Mouse (Mus musculus) liver, postnatal 0 days (tissue): ENCODE measurements around the gene Ubr2. TPM values are rescaled to one million over a fixed set of nuclear protein-coding genes. Genes with fewer than 3 reads are reported as not detected.
A peak's percentile ranks its signal among the peaks of the same experiment; 100 is the strongest.

Experiments
- ATAC-seq: fragments of 200-750 bp; cut with Nextera tagmentation; 2 replicates; pipeline ENCODE4 v1.8.0; 2017; ENCODE audit warnings: mild to moderate bottlenecking, moderate library complexity
- DNase-seq: peaks from one replicate; pipeline ENCODE4 v3.0.0-alpha.2; 2016
- H3K27ac ChIP-seq: fragments of 300-500 bp; sonication (generic); 2 replicates; pipeline ENCODE4 v1.5.1; 2014; ENCODE audit warnings: antibody characterized with exemption, moderate library complexity, mild to moderate bottlenecking, low read depth
- H3K27me3 ChIP-seq: fragments of 300-500 bp; sonication (generic); 2 replicates; pipeline ENCODE4 v1.6.1; 2014; ENCODE audit warnings: low read length, control low read depth, mixed read lengths; ENCODE audit not compliant: insufficient read depth
- H3K36me3 ChIP-seq: fragments of 300-500 bp; sonication (generic); replicated peaks from 2 replicates; pipeline ENCODE4 v1.6.1; 2014; ENCODE audit warnings: mild to moderate bottlenecking, control low read depth, low read length, moderate library complexity, mixed read lengths; ENCODE audit not compliant: insufficient read depth
- H3K4me1 ChIP-seq: fragments of 300-500 bp; sonication (generic); 2 replicates; pipeline ENCODE4 v1.6.1; 2014; ENCODE audit warnings: antibody characterized with exemption, mild to moderate bottlenecking, control low read depth; ENCODE audit not compliant: insufficient read depth
- H3K4me2 ChIP-seq: fragments of 300-500 bp; sonication (generic); 2 replicates; pipeline ENCODE4 v1.6.1; 2014; ENCODE audit warnings: low read depth, mild to moderate bottlenecking, low read length, moderate library complexity, mixed read lengths
- H3K4me3 ChIP-seq: fragments of 300-500 bp; sonication (generic); 2 replicates; pipeline ENCODE4 v1.5.1; 2014; ENCODE audit warnings: low read depth, low read length
- H3K9ac ChIP-seq: fragments of 300-500 bp; sonication (generic); replicated peaks from 2 replicates; pipeline ENCODE4 v1.6.1; 2014; ENCODE audit warnings: mild to moderate bottlenecking, moderate library complexity
- H3K9me3 ChIP-seq: fragments of 300-500 bp; sonication (generic); 2 replicates; pipeline ENCODE4 v1.6.1; 2016; ENCODE audit warnings: mild to moderate bottlenecking, control low read depth, low read length, mixed read lengths
- CTCF ChIP-seq: sonication (generic); IDR thresholded peaks from 2 replicates; pipeline ENCODE4 v1.5.1; 2016; ENCODE audit warnings: antibody characterized with exemption, low read depth
- EP300 ChIP-seq: IDR thresholded peaks from 2 replicates; pipeline ENCODE4 v1.6.1; 2016; ENCODE audit warnings: antibody characterized with exemption, low read depth, mild to moderate bottlenecking
- WGBS: fragments of 180-500 bp; shearing (Covaris S2); extraction: QIAGEN DNeasy Blood & Tissue Kit; methylation state at CpG from one replicate; pipeline ENCODE4 v1.1.7; 2014; ENCODE audit not compliant: insufficient replicate concordance; 5-methylcytosine and 5-hydroxymethylcytosine counted together
- polyA plus RNA-seq: library from polyadenylated mRNA; unstranded; fragments of >200 nt; fragmentation: Nextera tagmentation; extraction: Ambion mirVana; gene quantifications from 2 replicates; pipeline ENCODE4 v1.2.1, GENCODE M21; 2015

Ubr2 gene
- polyA plus RNA-seq, 1 experiment from 2014 or later: 6.6 TPM

- H3K4me2 ChIP-seq: no peak overlapping the region
- no peak overlapping the region for H3K4me3 ChIP-seq
- no peaks in the 10 kb centered on the region for H3K4me1 ChIP-seq
- no peaks in the 10 kb centered on the region for H3K36me3 ChIP-seq
- WGBS: 43% methylated on average over 1 of the region's 1 CpGs
- no peak overlapping the region for H3K27ac ChIP-seq
- TF ChIP-seq CTCF (no peak), EP300 (no peak)
- H3K9me3 ChIP-seq: no peaks in the 10 kb centered on the region
- no peak overlapping the region for H3K9ac ChIP-seq
- DNase-seq (no peak), ATAC-seq (no peak)
- no peaks in the 10 kb centered on the region for H3K27me3 ChIP-seq
Measured at GRCm38 (mm10) chr17:47023369-47023768, 13.0 kb upstream of the Ubr2 start.

- Histone ChIP-seq H3K27ac (no peak overlapping the region), H3K36me3 (no peaks in the 10 kb centered on the region), H3K4me3 (no peak overlapping the region), H3K9ac (no peak overlapping the region), H3K27me3 (no peaks in the 10 kb centered on the region), H3K4me1 (peaks cover 10% of the 10 kb centered on the region), H3K9me3 (no peaks in the 10 kb centered on the region), H3K4me2 (no peak overlapping the region)
- ATAC-seq (no peak), DNase-seq (no peak)
- TF ChIP-seq EP300: no peak
- no peak for TF ChIP-seq CTCF
- 42% methylated on average over 11 of the region's 11 CpGs for WGBS
Measured at GRCm38 (mm10) chr17:47012896-47013295, 2.5 kb upstream of the Ubr2 start.

DNA sequence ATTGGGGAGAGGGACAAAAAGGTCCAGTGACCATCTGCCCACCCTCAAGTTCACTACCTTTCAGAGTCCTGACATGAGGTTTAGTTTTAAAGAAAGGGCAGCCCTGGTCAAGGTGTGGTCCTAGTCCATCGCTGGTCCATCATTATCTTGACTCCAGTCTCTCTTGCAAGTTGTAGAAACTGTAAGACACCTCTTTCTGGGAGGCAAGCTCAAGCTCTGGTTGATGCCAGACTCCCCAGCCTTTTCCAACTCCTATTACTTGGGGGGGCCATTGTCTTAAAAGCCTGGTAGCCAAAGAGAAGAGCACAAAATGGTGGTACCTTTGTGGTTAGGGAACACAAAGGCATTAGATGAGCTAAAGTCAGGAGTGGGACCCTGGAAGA, 1.3 kb upstream of the Ubr2 start:
- TF ChIP-seq CTCF (no peak), EP300 (no peak)
- Histone ChIP-seq H3K9ac (no peak overlapping the region), H3K36me3 (peaks cover 7% of the 10 kb centered on the region), H3K27me3 (no peaks in the 10 kb centered on the region), H3K27ac (no peak overlapping the region), H3K9me3 (no peaks in the 10 kb centered on the region), H3K4me2 (peak overlapping the region; percentile 75; the same call in 1 of the 2 replicates), H3K4me3 (no peak overlapping the region), H3K4me1 (peaks cover 12% of the 10 kb centered on the region)
- ATAC-seq: no peak
- 93% methylated on average over 1 of the region's 1 CpGs for WGBS
- no peak for DNase-seq

DNA sequence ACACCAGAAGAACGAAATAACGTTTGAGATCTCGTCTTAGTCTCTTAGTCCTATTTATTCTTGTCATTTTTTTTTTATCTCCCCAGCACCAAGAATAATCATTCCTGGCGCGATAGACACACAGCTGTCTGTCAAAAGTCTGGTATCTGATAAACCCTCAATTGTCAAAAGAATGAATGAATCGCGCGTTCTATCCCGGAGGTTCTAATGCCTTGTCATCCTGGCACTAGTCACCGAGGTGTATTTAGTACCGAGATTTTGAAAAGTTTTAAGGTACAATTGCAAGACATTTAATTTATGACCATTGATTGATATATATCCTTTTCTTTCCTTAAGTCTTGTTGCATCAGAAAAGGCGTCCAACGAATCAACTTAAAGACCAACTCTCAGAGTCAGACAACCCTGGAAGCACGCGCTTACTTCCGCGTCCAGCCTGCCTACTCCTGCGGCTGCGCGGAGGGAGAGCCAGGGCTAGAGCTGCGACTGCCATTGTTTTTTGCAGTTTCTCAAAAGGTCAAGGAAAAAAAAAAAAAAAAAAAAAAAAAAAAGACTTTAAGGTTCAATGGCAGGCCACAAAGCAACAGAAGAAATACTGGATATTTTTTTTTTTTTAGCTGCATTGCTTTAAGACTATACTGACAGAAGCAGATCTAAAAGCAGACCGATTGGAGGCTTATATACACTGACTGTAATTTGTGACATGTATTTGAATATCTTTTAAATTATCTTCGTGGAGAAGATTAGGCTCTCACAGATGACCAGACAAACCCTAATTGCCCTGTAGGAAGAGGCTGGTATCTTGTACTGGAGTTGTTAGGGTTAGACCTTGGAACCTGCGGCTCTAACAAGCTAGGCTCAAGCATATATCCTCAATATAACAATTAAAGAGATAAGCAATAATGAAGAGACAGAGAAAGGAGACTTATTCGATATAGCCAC, 635 bp upstream of the Ubr2 start:
- peaks cover 18% of the 10 kb centered on the region for H3K4me1 ChIP-seq
- peaks cover 7% of the 10 kb centered on the region for H3K36me3 ChIP-seq
- H3K27me3 ChIP-seq: no peaks in the 10 kb centered on the region
- TF ChIP-seq CTCF (no peak), EP300 (0 out of 2 replicates have a peak, but pooled peaks have one; percentile 22)
- peak overlapping the region; percentile 97 for H3K27ac ChIP-seq
- no peaks in the 10 kb centered on the region for H3K9me3 ChIP-seq
- peak; percentile 68 for DNase-seq
- ATAC-seq: peak; percentile 26; the same call in 1 of the 2 replicates
- H3K9ac ChIP-seq: peak overlapping the region; percentile 93
- peak overlapping the region; percentile 75 for H3K4me2 ChIP-seq
- 12% methylated on average over 25 of the region's 25 CpGs for WGBS
- peak overlapping the region; percentile 85 for H3K4me3 ChIP-seq

- under 1% methylated on average over 13 of the region's 13 CpGs for WGBS
- H3K4me1 ChIP-seq: peaks cover 24% of the 10 kb centered on the region
- peaks cover 7% of the 10 kb centered on the region for H3K36me3 ChIP-seq
- H3K27ac ChIP-seq: peak overlapping the region; percentile 97
- peak overlapping the region; percentile 85 for H3K4me3 ChIP-seq
- H3K27me3 ChIP-seq: no peaks in the 10 kb centered on the region
- no peak for TF ChIP-seq CTCF
- no peak for TF ChIP-seq EP300
- peak overlapping the region; percentile 93 for H3K9ac ChIP-seq
- peak overlapping the region; percentile 75 for H3K4me2 ChIP-seq
- no peak for ATAC-seq
- no peak for DNase-seq
- H3K9me3 ChIP-seq: no peaks in the 10 kb centered on the region
Measured at GRCm38 (mm10) chr17:47009546-47009897, 834 bp downstream of the Ubr2 start.

DNA sequence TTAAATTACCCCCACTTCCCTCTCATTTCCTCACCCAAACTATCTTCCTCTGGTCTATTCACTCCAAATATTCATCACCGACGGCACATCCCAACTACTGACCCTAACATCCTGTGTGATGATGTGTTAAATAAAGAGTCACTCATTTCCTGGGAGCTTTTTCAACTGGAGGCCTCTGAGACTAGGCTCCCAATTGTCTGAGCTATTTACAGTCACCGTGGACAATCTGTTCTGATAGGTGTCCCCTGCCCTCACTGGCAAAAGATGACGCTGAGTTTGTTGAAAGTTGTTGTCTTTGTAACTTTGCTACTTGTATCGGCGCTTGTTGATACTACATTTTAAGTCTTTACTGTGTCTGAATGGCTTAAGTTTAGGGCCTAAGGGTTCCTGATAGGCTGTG, 1.3 kb downstream of the Ubr2 start:
- Histone ChIP-seq H3K4me1 (peaks cover 24% of the 10 kb centered on the region), H3K27me3 (no peaks in the 10 kb centered on the region), H3K9me3 (no peaks in the 10 kb centered on the region), H3K36me3 (peaks cover 7% of the 10 kb centered on the region), H3K9ac (peak overlapping the region; percentile 93), H3K4me3 (peak overlapping the region; percentile 85), H3K4me2 (peak overlapping the region; percentile 75), H3K27ac (peak overlapping the region; percentile 97)
- ATAC-seq: no peak
- 4% methylated on average over 6 of the region's 6 CpGs for WGBS
- TF ChIP-seq EP300 (no peak), CTCF (no peak)
- no peak for DNase-seq
